Mouse (Mus musculus): ENCODE measurements around the gene Ppp1r9a.

- TF ChIP-seq TCF12 (IDR thresholded peaks at IDR 0.05; ENCODE audit: low read depth, low read length) (no peak), MAX (IDR thresholded peaks at IDR 0.05; ENCODE audit: low read length) (no peak), POLR2A (IDR thresholded peaks at IDR 0.05; ENCODE audit: low read depth, low read length) (no peak), ZNF384 (IDR thresholded peaks at IDR 0.05; ENCODE audit: low read depth, low read length) (peak; percentile 56), CTCF (conservative IDR thresholded peaks at IDR 0.05 in 1 of 2, IDR thresholded peaks at IDR 0.05 in 1 of 2; ENCODE audit: low read depth in 2 of 2, low read length in 2 of 2) (no peak), TBP (conservative IDR thresholded peaks at IDR 0.05; ENCODE audit: low read depth, low read length) (no peak), ELF1 (IDR thresholded peaks at IDR 0.05; ENCODE audit: low read depth, low read length) (no peak), USF2 (conservative IDR thresholded peaks at IDR 0.05; ENCODE audit: low read depth, low read length) (no peak), POLR2AphosphoS2 (IDR thresholded peaks at IDR 0.05; ENCODE audit: low read depth, low read length) (no peak)
Observed at GRCm38 (mm10) chr6:5159385-5159791, 256.7 kb downstream of the Ppp1r9a start.

Measured in CH12.LX (cell line).